Mouse (Mus musculus) cerebellum, adult 2 months (tissue): ENCODE results near the gene Pmp22.

Experiments used
- CTCF ChIP-seq: fragments of 200-500 bp; IDR thresholded peaks from 2 replicates; pipeline ENCODE4 v1.5.1; 2011; ENCODE audit warnings: low read depth, mild to moderate bottlenecking, control low read depth, low read length, moderate library complexity, borderline replicate concordance; ENCODE audit not compliant: insufficient read depth
- POLR2A ChIP-seq: fragments of 200-500 bp; IDR thresholded peaks from 2 replicates; pipeline ENCODE4 v1.6.1; 2011; ENCODE audit warnings: low read length, control low read depth, borderline replicate concordance; ENCODE audit not compliant: insufficient read depth

DNA sequence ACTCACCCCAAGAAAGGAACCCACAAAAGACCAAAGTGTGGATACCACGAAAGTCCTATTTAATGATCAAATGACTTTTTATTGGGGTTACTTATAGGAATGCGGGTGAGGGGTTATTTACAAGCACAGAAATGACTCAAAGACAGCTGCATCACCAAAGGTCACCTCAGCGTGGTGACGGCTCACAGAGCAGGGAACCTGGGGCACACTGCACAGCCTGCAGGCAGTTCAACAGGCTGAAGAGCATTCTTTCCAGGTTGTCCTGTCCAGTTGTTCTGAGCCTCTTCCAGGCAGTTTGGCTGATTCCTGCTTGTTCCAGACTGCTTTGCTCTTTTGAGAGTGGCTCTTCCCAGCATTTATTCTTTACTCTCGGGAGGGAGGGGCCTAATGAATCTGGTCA is 12.1 kb upstream of the Pmp22 start:
- no peak for TF ChIP-seq CTCF
- no peak for TF ChIP-seq POLR2A
